Mouse (Mus musculus) bone marrow macrophage, adult 2 months (primary cell): Measurements from ENCODE around the gene Eif5. TPM values are rescaled to one million over a fixed set of nuclear protein-coding genes. Genes with fewer than 3 reads are reported as not detected.
A peak's percentile ranks its signal among the peaks of the same experiment; 100 is the strongest.
"Not testable (repeated sequence)": the region's sequence is repeated elsewhere in the genome, so short reads cannot be mapped to it uniquely, and the experiment has no call there.

ENCODE experiments used
- H3K27ac ChIP-seq: 2 replicates; pipeline ENCODE4 v1.5.1; 2012; ENCODE audit warnings: low read depth, low read length; ENCODE audit not compliant: insufficient read depth
- H3K4me1 ChIP-seq: 2 replicates; pipeline ENCODE4 v1.6.1; 2012; ENCODE audit warnings: low read length; ENCODE audit not compliant: control insufficient read depth, insufficient read depth
- H3K4me3 ChIP-seq: 2 replicates; pipeline ENCODE4 v1.5.1; 2012; ENCODE audit warnings: mild to moderate bottlenecking, low read length, moderate library complexity; ENCODE audit not compliant: insufficient read depth
- CTCF ChIP-seq: IDR thresholded peaks from 2 replicates; pipeline ENCODE4 v1.5.1; 2012; ENCODE audit warnings: low read depth, mild to moderate bottlenecking, low read length, moderate library complexity
- POLR2A ChIP-seq: IDR thresholded peaks from 2 replicates; pipeline ENCODE4 v1.6.1; 2012; ENCODE audit warnings: mild to moderate bottlenecking, low read depth, low read length, borderline replicate concordance
- polyA plus RNA-seq: library from polyadenylated mRNA; stranded (reverse); fragments of >200 nt; gene quantifications from 2 replicates; pipeline ENCODE4 v1.2.4, GENCODE M21; 2012; ENCODE audit not compliant: missing spikeins, insufficient read depth, insufficient read length

Gene Eif5
- polyA plus RNA-seq, 1 experiment, result 147 TPM

GRCm38 (mm10) chr12:111537341-111537740 lies 475 bp upstream of the Eif5 start:
- Histone ChIP-seq H3K4me3 (peak overlapping the region; percentile 97), H3K4me1 (peaks cover 31% of the 10 kb centered on the region), H3K27ac (peak overlapping the region; percentile 66)
- no peak for TF ChIP-seq CTCF
- no peak for TF ChIP-seq POLR2A

- Histone ChIP-seq H3K4me1 (peaks cover 31% of the 10 kb centered on the region), H3K4me3 (peak overlapping the region; percentile 91), H3K27ac (peak overlapping the region; percentile 96)
- TF ChIP-seq CTCF (no peak), POLR2A (no peak)
Measured at GRCm38 (mm10) chr12:111538292-111539040, 650 bp downstream of the Eif5 start.

GRCm38 (mm10) chr12:111539041-111539345 lies 1.2 kb downstream of the Eif5 start:
- no peak for TF ChIP-seq CTCF
- TF ChIP-seq POLR2A, result no peak
- Histone ChIP-seq H3K4me3 (peak overlapping the region; percentile 91), H3K4me1 (peaks cover 31% of the 10 kb centered on the region), H3K27ac (peak overlapping the region; percentile 96)

GRCm38 (mm10) chr12:111547070-111547469 lies 9.3 kb downstream of the Eif5 start:
- TF ChIP-seq POLR2A (no peak), CTCF (no peak)
- Histone ChIP-seq H3K4me1 (no peaks in the 10 kb centered on the region), H3K4me3 (no peak overlapping the region), H3K27ac (no peak overlapping the region)

GRCm38 (mm10) chr12:111548555-111549289 lies 10.9 kb downstream of the Eif5 start:
- Histone ChIP-seq H3K4me3 (no peak overlapping the region), H3K4me1 (no peaks in the 10 kb centered on the region), H3K27ac (no peak overlapping the region)
- TF ChIP-seq POLR2A, result no peak
- TF ChIP-seq CTCF, result no peak

GRCm38 (mm10) chr12:111550679-111551078 lies 12.9 kb downstream of the Eif5 start:
- Histone ChIP-seq H3K27ac (no peak overlapping the region), H3K4me3 (no peak overlapping the region), H3K4me1 (no peaks in the 10 kb centered on the region)
- TF ChIP-seq POLR2A (no peak), CTCF (no peak)

- Histone ChIP-seq H3K4me3 (no peak overlapping the region), H3K4me1 (peaks cover 4% of the 10 kb centered on the region), H3K27ac (no peak overlapping the region)
- TF ChIP-seq CTCF, result no peak
- TF ChIP-seq POLR2A, result no peak
Measured at GRCm38 (mm10) chr12:111552342-111552741, 14.5 kb downstream of the Eif5 start.

- TF ChIP-seq CTCF, result no peak
- peaks cover 16% of the 10 kb centered on the region for H3K4me1 ChIP-seq
- H3K27ac ChIP-seq, result no peak overlapping the region
- H3K4me3 ChIP-seq, result no peak overlapping the region
Measured at GRCm38 (mm10) chr12:111555357-111555756, 17.5 kb downstream of the Eif5 start.

GRCm38 (mm10) chr12:111555893-111556292 lies 18.1 kb downstream of the Eif5 start:
- not testable (repeated sequence) for H3K4me3 ChIP-seq, H3K27ac ChIP-seq
- peaks cover 16% of the 10 kb centered on the region for H3K4me1 ChIP-seq

GRCm38 (mm10) chr12:111557538-111557937 lies 19.7 kb downstream of the Eif5 start:
- Histone ChIP-seq H3K4me1 (peaks cover 16% of the 10 kb centered on the region), H3K4me3 (no peak overlapping the region), H3K27ac (no peak overlapping the region)
- TF ChIP-seq POLR2A (no peak), CTCF (no peak)
